In genomic region chr16:45333678-45334375, GRCm38 (mm10) we compare ENCODE assay signal across 16 mouse cellular contexts.
DNase-seq lines count a peak whose midpoint lies in the region; ATAC-seq lines count a peak whose summit lies in the region.
"Had no signal": no experiment of that assay in that cellular context is flagged by ENCODE, and none has a peak within 500 bp of the region (broad histone marks: within the 10 kb centered on the region; RNA-seq: fewer than 3 reads in every experiment).

No protein-coding gene starts in this region.

- no peaks in the 10 kb centered on the region for H3K36me3 ChIP-seq in forebrain, embryonic 10.5 days (replicated peaks)
- no peaks in the 10 kb centered on the region for H3K36me3 ChIP-seq in forebrain, embryonic 16.5 days (ENCODE audit: control insufficient read depth, insufficient read depth)
- H3K36me3 ChIP-seq in kidney, embryonic 15.5 days: no peaks in the 10 kb centered on the region
- no peaks in the 10 kb centered on the region for H3K36me3 ChIP-seq in neural tube, embryonic 12.5 days
- H3K36me3 ChIP-seq in neural tube, embryonic 15.5 days: no peaks in the 10 kb centered on the region
- H3K36me3 ChIP-seq: forebrain, embryonic 15.5 days had no signal

- H3K27ac ChIP-seq in forebrain, embryonic 10.5 days: 0 out of 2 replicates have a peak overlapping the region, but pooled peaks have one; percentile 30
- no peak overlapping the region for H3K27ac ChIP-seq in forebrain, embryonic 16.5 days (ENCODE audit: low read length)
- no peak overlapping the region for H3K27ac ChIP-seq in kidney, embryonic 15.5 days
- H3K27ac ChIP-seq in neural tube, embryonic 12.5 days: no peak overlapping the region
- H3K27ac ChIP-seq in neural tube, embryonic 15.5 days (replicated peaks): no peak overlapping the region
- H3K27ac ChIP-seq: forebrain, embryonic 15.5 days; liver, embryonic 14.5 days had no signal

- intact Hi-C loops in left cerebral cortex, postnatal 25 days (cut with DNase I): loop anchor here (10.0 kb wide), 1 partner anchor 271 kb away; no protein-coding TSS in a partner anchor

- ATAC-seq in forebrain, embryonic 16.5 days: no peak
- ATAC-seq in kidney, embryonic 15.5 days (replicated peaks; ENCODE audit: low FRiP score): 0 out of 2 replicates have a peak, but pooled peaks have one; percentile 13
- ATAC-seq in neural tube, embryonic 12.5 days (ENCODE audit: low FRiP score, low read depth): 0 out of 2 replicates have a peak, but pooled peaks have one; percentile 14
- no peak for ATAC-seq in neural tube, embryonic 15.5 days (ENCODE audit: low FRiP score)
- ATAC-seq: forebrain, embryonic 15.5 days; intestine, embryonic 16.5 days had no signal

- no peaks in the 10 kb centered on the region for H3K27me3 ChIP-seq in forebrain, embryonic 10.5 days (ENCODE audit: poor library complexity, severe bottlenecking)
- H3K27me3 ChIP-seq in forebrain, embryonic 16.5 days (replicated peaks; ENCODE audit: control insufficient read depth, insufficient read depth, low read length): no peaks in the 10 kb centered on the region
- no peaks in the 10 kb centered on the region for H3K27me3 ChIP-seq in kidney, embryonic 15.5 days
- H3K27me3 ChIP-seq in neural tube, embryonic 12.5 days (replicated peaks): no peaks in the 10 kb centered on the region
- no peaks in the 10 kb centered on the region for H3K27me3 ChIP-seq in neural tube, embryonic 15.5 days (replicated peaks)
- H3K27me3 ChIP-seq: CH12.LX; forebrain, embryonic 15.5 days had no signal

- DNase-seq in forebrain, embryonic 10.5 days (ENCODE audit: extremely low spot score, low spot score): no peak
- DNase-seq in kidney, adult 8-10 months: no peak
- no peak for DNase-seq in adrenal gland, adult 2 months
- DNase-seq in left cerebral cortex, postnatal 25 days (ENCODE audit: low spot score in 2 of 2): no peak
- DNase-seq: cerebellum, adult 9-11 months; heart, postnatal 4 days; lung, postnatal 10 days; spleen, adult 18-20 months had no signal

- no peaks in the 10 kb centered on the region for H3K9me3 ChIP-seq in forebrain, embryonic 10.5 days
- no peaks in the 10 kb centered on the region for H3K9me3 ChIP-seq in forebrain, embryonic 16.5 days (ENCODE audit: control insufficient read depth, low read length)
- H3K9me3 ChIP-seq in kidney, embryonic 15.5 days (replicated peaks): no peaks in the 10 kb centered on the region
- no peaks in the 10 kb centered on the region for H3K9me3 ChIP-seq in neural tube, embryonic 12.5 days
- no peaks in the 10 kb centered on the region for H3K9me3 ChIP-seq in neural tube, embryonic 15.5 days (replicated peaks)
- H3K9me3 ChIP-seq: forebrain, embryonic 15.5 days had no signal

- H3K4me2 ChIP-seq in forebrain, embryonic 16.5 days (ENCODE audit: low read length): no peak overlapping the region
- no peak overlapping the region for H3K4me2 ChIP-seq in kidney, embryonic 15.5 days
- H3K4me2 ChIP-seq in neural tube, embryonic 12.5 days (replicated peaks): no peak overlapping the region
- H3K4me2 ChIP-seq in neural tube, embryonic 15.5 days: no peak overlapping the region
- H3K4me2 ChIP-seq: forebrain, embryonic 15.5 days had no signal

- 88% methylated on average over 8 of the region's 8 CpGs for WGBS in forebrain, embryonic 10.5 days
- 85% methylated on average over 8 of the region's 8 CpGs for WGBS in forebrain, embryonic 16.5 days
- WGBS in kidney, embryonic 15.5 days: 87% methylated on average over 8 of the region's 8 CpGs
- 83% methylated on average over 8 of the region's 8 CpGs for WGBS in neural tube, embryonic 12.5 days
- WGBS in neural tube, embryonic 15.5 days: 89% methylated on average over 8 of the region's 8 CpGs

- H3K4me3 ChIP-seq in forebrain, embryonic 10.5 days: no peak overlapping the region
- H3K4me3 ChIP-seq in forebrain, embryonic 16.5 days (replicated peaks; ENCODE audit: low read length): no peak overlapping the region
- H3K4me3 ChIP-seq in kidney, embryonic 15.5 days (replicated peaks): no peak overlapping the region
- H3K4me3 ChIP-seq in neural tube, embryonic 12.5 days: no peak overlapping the region
- no peak overlapping the region for H3K4me3 ChIP-seq in neural tube, embryonic 15.5 days (replicated peaks)
- H3K4me3 ChIP-seq: forebrain, embryonic 15.5 days had no signal

- no peaks in the 10 kb centered on the region for H3K4me1 ChIP-seq in forebrain, embryonic 10.5 days
- no peaks in the 10 kb centered on the region for H3K4me1 ChIP-seq in forebrain, embryonic 16.5 days (replicated peaks; ENCODE audit: control insufficient read depth, insufficient read depth, low read length)
- H3K4me1 ChIP-seq in kidney, embryonic 15.5 days: peaks cover 8% of the 10 kb centered on the region; the same call in 1 of the 2 replicates
- H3K4me1 ChIP-seq in neural tube, embryonic 12.5 days: no peaks in the 10 kb centered on the region
- no peaks in the 10 kb centered on the region for H3K4me1 ChIP-seq in neural tube, embryonic 15.5 days
- H3K4me1 ChIP-seq: forebrain, embryonic 15.5 days had no signal

- no peak overlapping the region for H3K9ac ChIP-seq in forebrain, embryonic 16.5 days (replicated peaks; ENCODE audit: low read depth, low read length)
- H3K9ac ChIP-seq in kidney, embryonic 15.5 days: no peak overlapping the region
- no peak overlapping the region for H3K9ac ChIP-seq in neural tube, embryonic 12.5 days
- H3K9ac ChIP-seq in neural tube, embryonic 15.5 days (replicated peaks): no peak overlapping the region
- H3K9ac ChIP-seq: forebrain, embryonic 15.5 days; liver, embryonic 14.5 days had no signal

Comparison
In these comparisons a context has a peak if more than half of its experiments do, and no peak if none do; other contexts are left out.
1. ATAC-seq: peak in kidney, embryonic 15.5 days (single experiment) and neural tube, embryonic 12.5 days (single experiment); none in forebrain, embryonic 16.5 days (single experiment) and neural tube, embryonic 15.5 days (single experiment).